9 mouse cellular contexts compared by ENCODE assay signal in genomic region chr1:194622677-194623076, GRCm38 (mm10). TPM values are rescaled to one million over a fixed set of nuclear protein-coding genes. Genes with fewer than 3 reads are reported as not detected.
DNase-seq lines count a peak whose midpoint lies in the region; ATAC-seq and TF ChIP-seq lines count a peak whose summit lies in the region.
"Had no signal": no experiment of that assay in that cellular context is flagged by ENCODE, and none has a peak within 500 bp of the region (broad histone marks: within the 10 kb centered on the region; RNA-seq: fewer than 3 reads in every experiment).

No protein-coding gene starts in this region.

- H3K9ac ChIP-seq in hindbrain, embryonic 16.5 days (ENCODE audit: low read depth, low read length) = peak overlapping the region; percentile 97
- peak overlapping the region; percentile 98 for H3K9ac ChIP-seq in neural tube, embryonic 12.5 days

- TF ChIP-seq CTCF in layer of hippocampus, adult 2 months (conservative IDR thresholded peaks at IDR 0.05) = no peak

- H3K4me2 ChIP-seq in hindbrain, embryonic 16.5 days (ENCODE audit: low read length) = peak overlapping the region; percentile 90
- peak overlapping the region; percentile 87 for H3K4me2 ChIP-seq in neural tube, embryonic 12.5 days (replicated peaks)

- no peaks in the 10 kb centered on the region for H3K9me3 ChIP-seq in forebrain, embryonic 10.5 days
- H3K9me3 ChIP-seq in hindbrain, embryonic 16.5 days (ENCODE audit: control insufficient read depth, low read length) = no peaks in the 10 kb centered on the region
- H3K9me3 ChIP-seq in neural tube, embryonic 12.5 days = no peaks in the 10 kb centered on the region

- H3K36me3 ChIP-seq in forebrain, embryonic 10.5 days (replicated peaks) = no peaks in the 10 kb centered on the region
- H3K36me3 ChIP-seq in hindbrain, embryonic 16.5 days (ENCODE audit: control insufficient read depth, insufficient read depth, low read length) = no peaks in the 10 kb centered on the region
- no peaks in the 10 kb centered on the region; the same call in 1 of the 2 replicates for H3K36me3 ChIP-seq in neural tube, embryonic 12.5 days

- 75% methylated on average over 2 of the region's 2 CpGs for WGBS in forebrain, embryonic 10.5 days
- WGBS in hindbrain, embryonic 16.5 days = 21% methylated on average over 2 of the region's 2 CpGs
- 41% methylated on average over 2 of the region's 2 CpGs for WGBS in neural tube, embryonic 12.5 days

- peak overlapping the region; percentile 95 for H3K27ac ChIP-seq in layer of hippocampus, adult 2 months
- H3K27ac ChIP-seq in forebrain, embryonic 10.5 days = no peak overlapping the region
- H3K27ac ChIP-seq in hindbrain, embryonic 16.5 days (ENCODE audit: low read depth, low read length) = peak overlapping the region; percentile 10; the same call in 1 of the 2 replicates
- peak overlapping the region; percentile 32; the same call in 1 of the 2 replicates for H3K27ac ChIP-seq in neural tube, embryonic 12.5 days

- H3K27me3 ChIP-seq in forebrain, embryonic 10.5 days (ENCODE audit: poor library complexity, severe bottlenecking) = peaks cover 47% of the 10 kb centered on the region
- no peaks in the 10 kb centered on the region; the same call in 1 of the 2 replicates for H3K27me3 ChIP-seq in hindbrain, embryonic 16.5 days (replicated peaks; ENCODE audit: control insufficient read depth, insufficient read depth, low read length)
- H3K27me3 ChIP-seq in neural tube, embryonic 12.5 days (replicated peaks) = no peaks in the 10 kb centered on the region

- H3K4me3 ChIP-seq in layer of hippocampus, adult 2 months = peak overlapping the region; percentile 94
- H3K4me3 ChIP-seq in forebrain, embryonic 10.5 days = peak overlapping the region; percentile 81
- H3K4me3 ChIP-seq in hindbrain, embryonic 16.5 days (ENCODE audit: low read length) = peak overlapping the region; percentile 97
- H3K4me3 ChIP-seq in neural tube, embryonic 12.5 days = peak overlapping the region; percentile 92

- DNase-seq in layer of hippocampus, adult 2 months (ENCODE audit: low spot score in 2 of 2) = no peak
- no peak for DNase-seq in layer of hippocampus, adult 18-20 months (ENCODE audit: low spot score in 2 of 2)
- DNase-seq in forebrain, embryonic 10.5 days (ENCODE audit: extremely low spot score, low spot score) = no peak
- DNase-seq in Muller cell, postnatal 12 days (ENCODE audit: inconsistent ontology term) = no peak
- no peak for DNase-seq in yolk sac, embryonic 10.5 days (ENCODE audit: low spot score)
- no peak for DNase-seq in right cerebral cortex, postnatal 4 days

- ATAC-seq in hindbrain, embryonic 16.5 days = no peak
- no peak for ATAC-seq in neural tube, embryonic 12.5 days (ENCODE audit: low FRiP score, low read depth)

- H3K4me1 ChIP-seq in forebrain, embryonic 10.5 days = peaks cover 86% of the 10 kb centered on the region
- peaks cover 44% of the 10 kb centered on the region for H3K4me1 ChIP-seq in hindbrain, embryonic 16.5 days (ENCODE audit: control insufficient read depth, insufficient read depth, low read depth, low read length)
- peaks cover 72% of the 10 kb centered on the region for H3K4me1 ChIP-seq in neural tube, embryonic 12.5 days

RNA-seq across cellular contexts. Expression of gene Plxna2, which starts 4.7 kb away (rescaled TPM):
- total RNA-seq in layer of hippocampus, adult 2 months (2021) = 10 to 100 TPM; 68.1 to 73.2 TPM
- total RNA-seq in layer of hippocampus, adult 18-20 months (2021) = 10 to 100 TPM; 62.3 to 66.4 TPM
- 6.5 and 7.4 TPM in 2 replicates for polyA plus RNA-seq in forebrain, embryonic 10.5 days (2016; fragmentation: Nextera tagmentation; extraction: Ambion mirVana)
- 24.2 and 28.3 TPM in 2 replicates for polyA plus RNA-seq in hindbrain, embryonic 16.5 days (2015; fragmentation: Nextera tagmentation; extraction: Ambion mirVana)
- polyA plus RNA-seq in neural tube, embryonic 12.5 days (2016; fragmentation: Nextera tagmentation; extraction: Ambion mirVana) = 32.8 and 33.5 TPM in 2 replicates
- total RNA-seq: neutrophil, adult 5-6 weeks had no signal
